Mouse (Mus musculus): ENCODE data around the gene Cyp4f17. TPM values are rescaled to one million over a fixed set of nuclear protein-coding genes. Genes with fewer than 3 reads are reported as not detected.
"Not testable (repeated sequence)": the region's sequence is repeated elsewhere in the genome, so short reads cannot be mapped to it uniquely, and the experiment has no call there.

Gene Cyp4f17
- polyA plus RNA-seq, 1 experiment from 2014 or later: 7.8 TPM

- peaks cover 10% of the 10 kb centered on the region; the same call in 1 of the 2 replicates for H3K27me3 ChIP-seq
- peak; percentile 67; the same call in 1 of the 2 replicates for ATAC-seq
- WGBS: 86% methylated on average over 1 of the region's 1 CpGs
Measured at GRCm38 (mm10) chr17:32494601-32495000, 11.2 kb upstream of the Cyp4f17 start.

GRCm38 (mm10) chr17:32500511-32500910 is 5.3 kb upstream of the Cyp4f17 start:
- not testable (repeated sequence) for H3K9ac ChIP-seq; H3K4me3 ChIP-seq; H3K36me3 ChIP-seq (ENCODE audit: poor library complexity, severe bottlenecking); ATAC-seq; H3K4me1 ChIP-seq; H3K27ac ChIP-seq; H3K9me3 ChIP-seq (replicated peaks); H3K4me2 ChIP-seq; H3K27me3 ChIP-seq
- 81% methylated on average over 4 of the region's 4 CpGs for WGBS

More at GRCm38 (mm10) chr17:32494601-32495000, 11.2 kb upstream of the Cyp4f17 start:
- Histone ChIP-seq H3K4me2 (no peak overlapping the region), H3K36me3 (ENCODE audit: poor library complexity, severe bottlenecking) (no peaks in the 10 kb centered on the region), H3K4me1 (0 out of 2 replicates have a peak, but pooled peaks cover 4% of the 10 kb centered on the region), H3K9ac (no peak overlapping the region), H3K27ac (no peak overlapping the region), H3K9me3 (replicated peaks) (peaks cover 9% of the 10 kb centered on the region; the same call in 1 of the 2 replicates), H3K4me3 (no peak overlapping the region)

GRCm38 (mm10) chr17:32501051-32501450 is 4.8 kb upstream of the Cyp4f17 start:
- no peaks in the 10 kb centered on the region for H3K36me3 ChIP-seq (ENCODE audit: poor library complexity, severe bottlenecking)
- H3K27ac ChIP-seq: no peak overlapping the region
- H3K9ac ChIP-seq: no peak overlapping the region
- 64% methylated on average over 3 of the region's 3 CpGs for WGBS
- peaks cover 1% of the 10 kb centered on the region; the same call in 1 of the 2 replicates for H3K9me3 ChIP-seq (replicated peaks)
- H3K27me3 ChIP-seq: no peaks in the 10 kb centered on the region
- H3K4me3 ChIP-seq: no peak overlapping the region
- H3K4me1 ChIP-seq: peaks cover 6% of the 10 kb centered on the region; the same call in 1 of the 2 replicates
- ATAC-seq: no peak
- no peak overlapping the region for H3K4me2 ChIP-seq

- WGBS: 83% methylated on average over 2 of the region's 2 CpGs
- no peaks in the 10 kb centered on the region for H3K9me3 ChIP-seq (replicated peaks)
- H3K4me2 ChIP-seq: no peak overlapping the region
- no peak overlapping the region for H3K4me3 ChIP-seq
- no peaks in the 10 kb centered on the region for H3K27me3 ChIP-seq
- H3K9ac ChIP-seq: no peak overlapping the region
- H3K4me1 ChIP-seq: peaks cover 15% of the 10 kb centered on the region
- no peak for ATAC-seq
- no peak overlapping the region for H3K27ac ChIP-seq
- no peaks in the 10 kb centered on the region for H3K36me3 ChIP-seq (ENCODE audit: poor library complexity, severe bottlenecking)
Measured at GRCm38 (mm10) chr17:32503111-32503510, 2.7 kb upstream of the Cyp4f17 start.

- Histone ChIP-seq H3K36me3 (ENCODE audit: poor library complexity, severe bottlenecking) (no peaks in the 10 kb centered on the region), H3K4me1 (peaks cover 15% of the 10 kb centered on the region), H3K4me3 (peak overlapping the region; percentile 42), H3K9ac (peak overlapping the region; percentile 70), H3K27me3 (no peaks in the 10 kb centered on the region), H3K27ac (peak overlapping the region; percentile 48; the same call in 1 of the 2 replicates), H3K4me2 (peak overlapping the region; percentile 62), H3K9me3 (replicated peaks) (no peaks in the 10 kb centered on the region)
- no peak; the same call in 1 of the 2 replicates for ATAC-seq
- WGBS: 31% methylated on average over 9 of the region's 9 CpGs
Measured at GRCm38 (mm10) chr17:32506729-32507245, 937 bp downstream of the Cyp4f17 start.

- H3K4me1 ChIP-seq: no peaks in the 10 kb centered on the region
- no peak overlapping the region for H3K4me3 ChIP-seq
- peaks cover 2% of the 10 kb centered on the region; the same call in 1 of the 2 replicates for H3K36me3 ChIP-seq (ENCODE audit: poor library complexity, severe bottlenecking)
- H3K9me3 ChIP-seq (replicated peaks): no peaks in the 10 kb centered on the region
- no peak overlapping the region for H3K4me2 ChIP-seq
- ATAC-seq: no peak
- H3K27ac ChIP-seq: no peak overlapping the region
- WGBS: 59% methylated on average over 5 of the region's 5 CpGs
- H3K9ac ChIP-seq: no peak overlapping the region
- no peaks in the 10 kb centered on the region for H3K27me3 ChIP-seq
Measured at GRCm38 (mm10) chr17:32516126-32516525, 10.3 kb downstream of the Cyp4f17 start.

- H3K27me3 ChIP-seq: no peaks in the 10 kb centered on the region
- no peak for ATAC-seq
- peaks cover 21% of the 10 kb centered on the region for H3K36me3 ChIP-seq (ENCODE audit: poor library complexity, severe bottlenecking)
- WGBS: 83% methylated on average over 5 of the region's 5 CpGs
- no peaks in the 10 kb centered on the region for H3K4me1 ChIP-seq
- no peaks in the 10 kb centered on the region for H3K9me3 ChIP-seq (replicated peaks)
- H3K9ac ChIP-seq: no peak overlapping the region
- H3K27ac ChIP-seq: no peak overlapping the region
- no peak overlapping the region for H3K4me3 ChIP-seq
- no peak overlapping the region for H3K4me2 ChIP-seq
Measured at GRCm38 (mm10) chr17:32521981-32522380, 16.1 kb downstream of the Cyp4f17 start.

- ATAC-seq: no peak
- 88% methylated on average over 4 of the region's 4 CpGs for WGBS
- H3K36me3 ChIP-seq (ENCODE audit: poor library complexity, severe bottlenecking): peaks cover 21% of the 10 kb centered on the region
Measured at GRCm38 (mm10) chr17:32522386-32522785, 16.5 kb downstream of the Cyp4f17 start.

GRCm38 (mm10) chr17:32522816-32523215 is 17.0 kb downstream of the Cyp4f17 start:
- Histone ChIP-seq H3K27me3 (no peaks in the 10 kb centered on the region), H3K27ac (no peak overlapping the region), H3K4me1 (no peaks in the 10 kb centered on the region), H3K9ac (no peak overlapping the region), H3K36me3 (ENCODE audit: poor library complexity, severe bottlenecking) (peaks cover 21% of the 10 kb centered on the region), H3K4me3 (no peak overlapping the region), H3K9me3 (replicated peaks) (no peaks in the 10 kb centered on the region), H3K4me2 (no peak overlapping the region)
- ATAC-seq: no peak
- 89% methylated on average over 5 of the region's 5 CpGs for WGBS

More at GRCm38 (mm10) chr17:32522386-32522785, 16.5 kb downstream of the Cyp4f17 start:
- no peaks in the 10 kb centered on the region for H3K4me1 ChIP-seq
- H3K27ac ChIP-seq: no peak overlapping the region
- H3K9me3 ChIP-seq (replicated peaks): no peaks in the 10 kb centered on the region
- no peak overlapping the region for H3K4me2 ChIP-seq
- no peaks in the 10 kb centered on the region for H3K27me3 ChIP-seq
- H3K4me3 ChIP-seq: no peak overlapping the region
- no peak overlapping the region for H3K9ac ChIP-seq

GRCm38 (mm10) chr17:32523895-32524294 is 18.0 kb downstream of the Cyp4f17 start:
- no peak overlapping the region for H3K9ac ChIP-seq
- peaks cover 21% of the 10 kb centered on the region for H3K36me3 ChIP-seq (ENCODE audit: poor library complexity, severe bottlenecking)
- 94% methylated on average over 11 of the region's 11 CpGs for WGBS
- no peak for ATAC-seq
- H3K27me3 ChIP-seq: no peaks in the 10 kb centered on the region
- H3K4me1 ChIP-seq: peaks cover 4% of the 10 kb centered on the region; the same call in 1 of the 2 replicates
- H3K4me2 ChIP-seq: no peak overlapping the region
- H3K27ac ChIP-seq: no peak overlapping the region
- no peaks in the 10 kb centered on the region for H3K9me3 ChIP-seq (replicated peaks)
- no peak overlapping the region for H3K4me3 ChIP-seq

GRCm38 (mm10) chr17:32526341-32526740 is 20.5 kb downstream of the Cyp4f17 start:
- not testable (repeated sequence) for ATAC-seq; H3K4me1 ChIP-seq; H3K27ac ChIP-seq; H3K4me3 ChIP-seq; H3K4me2 ChIP-seq; H3K9me3 ChIP-seq (replicated peaks); H3K27me3 ChIP-seq; H3K9ac ChIP-seq
- WGBS: 100% methylated on average over 1 of the region's 1 CpGs
- peaks cover 18% of the 10 kb centered on the region for H3K36me3 ChIP-seq (ENCODE audit: poor library complexity, severe bottlenecking)

- H3K27me3 ChIP-seq: no peaks in the 10 kb centered on the region
- H3K9me3 ChIP-seq (replicated peaks): no peaks in the 10 kb centered on the region
- 89% methylated on average over 11 of the region's 11 CpGs for WGBS
- no peak overlapping the region for H3K4me3 ChIP-seq
- H3K27ac ChIP-seq: no peak overlapping the region
- peaks cover 16% of the 10 kb centered on the region for H3K36me3 ChIP-seq (ENCODE audit: poor library complexity, severe bottlenecking)
- no peak overlapping the region for H3K9ac ChIP-seq
- peaks cover 4% of the 10 kb centered on the region; the same call in 1 of the 2 replicates for H3K4me1 ChIP-seq
- no peak for ATAC-seq
- H3K4me2 ChIP-seq: no peak overlapping the region
Measured at GRCm38 (mm10) chr17:32527748-32528147, 21.9 kb downstream of the Cyp4f17 start.
